Mouse (Mus musculus): ENCODE results near the gene Taf9b. TPM values are rescaled to one million over a fixed set of nuclear protein-coding genes. Genes with fewer than 3 reads are reported as not detected.
"Not testable (repeated sequence)": the region's sequence is repeated elsewhere in the genome, so short reads cannot be mapped to it uniquely, and the experiment has no call there.

Gene Taf9b
- 10 to 100 TPM; 24.1 to 29.2 (median 26.8) TPM for total RNA-seq (2022)

DNA sequence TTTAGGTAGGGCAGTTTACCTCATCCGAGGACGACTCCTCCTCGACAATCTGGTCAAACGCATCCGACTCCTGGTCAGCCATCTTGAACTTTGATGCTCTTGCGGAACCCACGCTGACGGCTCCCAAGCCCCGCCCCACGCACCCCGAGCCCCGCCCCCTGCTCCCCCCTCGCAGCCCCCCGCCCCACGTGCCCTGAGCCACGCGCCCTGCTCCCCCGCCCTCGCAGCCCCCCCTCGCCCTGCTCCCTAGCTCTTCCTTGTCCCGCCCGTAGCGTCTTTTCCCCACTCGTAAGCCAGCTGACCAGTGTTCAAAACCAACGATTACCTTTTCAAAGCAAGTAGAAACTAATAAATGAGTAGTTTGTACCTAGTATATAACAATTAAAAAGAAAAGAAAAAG lies at the start of gene Taf9b:
Taf9b (minus strand) TSS at position 101 of the 400 bp plus-strand sequence.
- DNase-seq (ENCODE audit: low spot score in 2 of 2): no peak

DNA sequence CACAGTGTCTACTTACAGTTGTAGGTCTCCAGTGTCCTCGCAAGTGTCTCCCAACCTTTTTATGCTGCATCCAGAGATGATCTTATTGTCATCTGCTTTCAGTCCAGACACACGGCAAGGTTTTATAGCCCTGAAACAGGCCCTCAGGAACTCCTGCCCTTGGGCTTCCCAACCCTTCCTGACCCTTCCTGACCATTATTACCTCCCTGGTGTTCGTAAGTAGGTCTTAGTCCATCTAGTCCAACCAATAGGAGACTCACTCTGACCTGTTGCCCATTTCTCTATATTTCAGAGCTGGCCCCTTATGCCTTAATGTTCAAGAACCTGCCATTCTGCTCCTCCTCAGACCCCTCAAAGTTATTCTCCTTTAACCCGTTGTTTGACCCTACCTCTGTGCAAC lies 34.3 kb upstream of the Taf9b start, which contains the start of gene Fnd3c2:
Fnd3c2 (minus strand) TSS at position 101 of the 400 bp plus-strand sequence.
- no peak for DNase-seq (ENCODE audit: low spot score in 2 of 2)

DNA sequence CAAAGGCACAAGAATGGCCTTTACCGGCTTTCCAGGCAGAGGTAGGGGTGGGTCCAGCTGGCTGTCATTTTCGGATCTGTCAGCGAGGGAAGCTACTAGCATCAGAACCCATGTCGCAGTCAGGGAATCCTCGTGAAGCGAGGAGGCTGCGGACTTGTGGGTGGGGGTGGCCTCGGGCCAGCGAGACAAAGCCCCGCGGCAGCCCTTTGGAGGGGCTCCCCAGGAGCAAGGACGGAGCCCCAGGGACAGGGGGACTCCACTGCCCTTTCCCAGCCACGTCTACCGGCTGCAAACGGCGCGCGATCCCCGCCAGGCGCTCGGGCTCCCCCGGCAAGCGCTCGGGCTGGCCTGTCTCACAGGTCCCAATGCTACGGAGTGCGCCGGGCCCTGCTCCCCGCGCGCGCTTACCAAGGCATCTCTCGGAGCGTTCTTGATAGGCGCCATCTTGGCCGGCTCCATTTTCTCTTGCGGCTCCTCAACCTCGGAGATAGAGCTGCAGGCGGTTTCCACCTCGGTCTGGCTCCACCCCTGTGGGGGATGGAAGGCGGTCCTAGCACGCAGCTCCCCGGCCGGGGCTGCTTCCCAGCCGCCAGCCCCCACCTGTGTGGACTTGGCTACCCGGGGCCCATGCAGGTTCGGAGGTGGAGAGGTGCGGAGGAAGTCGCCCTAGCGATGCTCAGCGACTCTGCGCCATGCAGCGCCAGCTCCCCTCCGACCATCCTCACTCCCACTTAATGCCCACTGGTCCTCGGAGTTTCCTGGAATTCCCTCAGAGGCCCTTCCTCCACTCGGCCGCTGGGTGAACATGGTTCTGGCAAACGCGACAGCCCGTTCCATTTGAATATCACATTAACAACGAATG lies 1.6 kb downstream of the Taf9b start:
- peak; percentile 56 to 70 for DNase-seq (ENCODE audit: low spot score in 2 of 2)

DNA sequence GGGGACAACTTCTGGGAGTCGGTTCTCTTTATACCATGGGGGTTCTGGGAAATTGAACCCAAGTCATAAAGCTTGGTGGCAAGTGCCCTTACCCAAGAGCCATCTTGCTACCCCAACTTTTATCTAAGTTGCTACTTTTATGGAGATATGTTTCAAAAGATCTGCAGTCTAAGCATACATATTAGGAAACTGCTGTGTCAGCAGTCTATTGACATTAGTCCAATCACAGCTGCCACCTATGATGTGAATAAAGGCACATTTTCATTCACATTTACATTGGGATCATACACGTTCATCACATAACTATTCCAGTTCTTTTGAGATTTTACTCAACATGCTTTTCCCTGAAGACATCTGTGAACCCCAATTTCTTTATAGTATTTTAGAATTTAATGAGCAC lies 11.9 kb downstream of the Taf9b start:
- no peak for DNase-seq (ENCODE audit: low spot score in 2 of 2)

DNA sequence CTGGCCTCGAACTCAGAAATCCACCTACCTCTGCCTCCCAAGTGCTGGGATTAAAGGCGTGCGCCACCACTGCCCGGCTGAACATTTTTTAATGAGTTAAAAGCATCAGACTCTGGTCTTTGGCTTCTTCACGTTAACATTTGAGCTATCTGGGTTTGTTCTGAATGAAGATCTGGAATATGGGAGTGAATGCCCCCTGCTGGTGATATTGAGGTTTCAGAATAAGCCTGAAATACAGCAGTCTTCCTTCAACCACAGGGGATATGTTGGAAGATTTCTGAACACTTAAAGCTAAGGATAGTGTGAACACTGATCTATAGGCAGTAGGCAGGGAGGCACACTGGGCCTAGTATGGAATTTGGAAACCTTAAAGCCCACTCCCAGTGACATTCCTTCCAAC lies 22.1 kb downstream of the Taf9b start:
- DNase-seq (ENCODE audit: low spot score in 2 of 2): no peak

DNA sequence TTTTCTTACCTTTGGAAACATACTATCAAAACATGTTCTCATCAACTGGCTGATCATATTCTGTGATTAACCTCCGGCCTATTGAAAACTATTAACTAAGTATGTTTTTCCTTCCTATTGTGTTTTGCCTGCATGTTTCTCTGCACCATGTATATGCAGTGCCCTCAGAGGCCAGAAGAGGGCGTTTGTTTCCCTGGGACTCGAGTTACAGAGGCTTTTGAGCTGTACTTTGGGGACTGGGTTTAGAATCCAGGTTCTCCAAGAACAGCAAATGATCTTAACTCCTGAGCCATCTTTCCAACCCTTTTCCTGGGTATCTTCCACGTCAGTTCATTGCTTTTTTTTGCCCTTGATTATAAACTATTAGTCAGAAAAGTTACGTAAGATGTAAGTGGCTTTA lies 23.6 kb downstream of the Taf9b start:
- no peak for DNase-seq (ENCODE audit: low spot score in 2 of 2)

DNA sequence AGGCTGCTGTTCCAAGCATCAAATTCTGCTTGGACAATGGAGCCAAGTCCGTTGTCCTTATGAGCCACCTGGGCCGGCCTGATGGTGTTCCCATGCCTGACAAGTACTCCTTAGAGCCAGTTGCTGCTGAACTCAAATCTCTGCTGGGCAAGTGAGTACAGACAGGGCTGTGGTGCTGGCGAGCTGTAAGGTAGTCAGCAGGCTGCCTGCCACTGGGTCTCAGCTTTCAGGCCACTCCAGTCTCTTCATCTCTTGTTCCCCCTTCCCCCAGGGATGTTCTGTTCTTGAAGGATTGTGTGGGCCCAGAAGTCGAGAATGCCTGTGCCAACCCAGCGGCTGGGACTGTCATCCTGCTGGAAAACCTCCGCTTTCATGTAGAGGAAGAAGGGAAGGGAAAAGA lies 26.6 kb downstream of the Taf9b start:
- DNase-seq (ENCODE audit: low spot score in 2 of 2): not testable (repeated sequence)

DNA sequence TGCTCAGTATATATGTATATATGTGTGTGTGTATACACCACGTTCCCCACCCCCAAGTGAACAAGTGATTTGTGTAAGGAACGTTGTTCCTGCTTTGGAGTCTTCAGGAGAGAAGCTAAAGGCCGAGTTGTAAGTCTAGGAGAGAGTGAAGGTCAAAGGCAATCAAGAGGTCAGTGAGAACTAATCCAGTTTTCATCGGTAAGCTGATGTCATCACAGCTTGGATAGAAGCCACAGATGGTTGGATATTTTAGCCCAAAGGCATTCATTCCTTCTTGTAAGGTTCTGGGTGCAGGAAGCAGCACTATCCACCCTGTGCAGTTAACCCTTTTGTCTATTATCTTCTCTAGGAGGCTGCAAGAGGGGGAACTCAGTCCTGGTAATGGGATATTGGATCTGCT lies 30.9 kb downstream of the Taf9b start:
- DNase-seq (ENCODE audit: low spot score in 2 of 2): no peak

DNA sequence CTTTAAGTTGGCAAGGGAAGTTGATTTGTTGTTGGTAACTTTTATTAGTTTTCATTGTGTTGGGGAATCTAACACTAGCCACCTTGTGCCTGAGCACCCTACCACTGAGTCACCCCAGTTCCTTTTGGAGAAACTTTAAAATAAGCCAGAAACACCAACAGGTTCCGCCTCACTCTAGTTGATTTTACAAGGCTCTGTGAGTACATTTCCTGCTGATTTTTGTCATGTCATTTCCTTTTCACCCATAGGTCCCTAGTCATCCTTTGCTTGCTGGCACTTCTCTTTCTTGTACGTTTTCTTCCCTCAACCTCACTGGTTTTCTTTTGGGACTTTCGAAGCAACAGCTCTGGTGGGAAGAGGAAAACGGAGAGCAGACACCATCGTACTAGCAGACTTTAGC lies 31.6 kb downstream of the Taf9b start:
- DNase-seq (ENCODE audit: low spot score in 2 of 2): no peak

DNA sequence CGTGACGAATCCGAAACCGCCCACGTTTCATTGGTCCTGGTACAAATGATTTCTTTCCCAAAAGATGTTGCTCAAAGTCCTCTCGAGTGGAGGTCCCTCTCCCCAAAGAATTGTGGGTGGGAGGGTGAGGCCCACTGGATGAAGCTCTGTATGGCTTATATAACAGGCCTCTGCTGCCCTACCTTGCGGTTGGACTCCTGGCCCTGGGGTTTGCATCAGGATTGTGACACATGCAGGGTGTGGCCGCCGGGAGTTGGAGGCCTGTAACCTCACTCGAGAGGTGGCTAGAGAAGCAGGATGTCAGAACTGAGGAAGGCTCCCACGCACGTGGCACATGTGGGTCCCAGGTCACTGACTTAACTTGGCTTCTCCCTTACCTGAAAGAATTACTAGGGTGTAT lies 33.2 kb downstream of the Taf9b start:
- no peak for DNase-seq (ENCODE audit: low spot score in 2 of 2)

DNA sequence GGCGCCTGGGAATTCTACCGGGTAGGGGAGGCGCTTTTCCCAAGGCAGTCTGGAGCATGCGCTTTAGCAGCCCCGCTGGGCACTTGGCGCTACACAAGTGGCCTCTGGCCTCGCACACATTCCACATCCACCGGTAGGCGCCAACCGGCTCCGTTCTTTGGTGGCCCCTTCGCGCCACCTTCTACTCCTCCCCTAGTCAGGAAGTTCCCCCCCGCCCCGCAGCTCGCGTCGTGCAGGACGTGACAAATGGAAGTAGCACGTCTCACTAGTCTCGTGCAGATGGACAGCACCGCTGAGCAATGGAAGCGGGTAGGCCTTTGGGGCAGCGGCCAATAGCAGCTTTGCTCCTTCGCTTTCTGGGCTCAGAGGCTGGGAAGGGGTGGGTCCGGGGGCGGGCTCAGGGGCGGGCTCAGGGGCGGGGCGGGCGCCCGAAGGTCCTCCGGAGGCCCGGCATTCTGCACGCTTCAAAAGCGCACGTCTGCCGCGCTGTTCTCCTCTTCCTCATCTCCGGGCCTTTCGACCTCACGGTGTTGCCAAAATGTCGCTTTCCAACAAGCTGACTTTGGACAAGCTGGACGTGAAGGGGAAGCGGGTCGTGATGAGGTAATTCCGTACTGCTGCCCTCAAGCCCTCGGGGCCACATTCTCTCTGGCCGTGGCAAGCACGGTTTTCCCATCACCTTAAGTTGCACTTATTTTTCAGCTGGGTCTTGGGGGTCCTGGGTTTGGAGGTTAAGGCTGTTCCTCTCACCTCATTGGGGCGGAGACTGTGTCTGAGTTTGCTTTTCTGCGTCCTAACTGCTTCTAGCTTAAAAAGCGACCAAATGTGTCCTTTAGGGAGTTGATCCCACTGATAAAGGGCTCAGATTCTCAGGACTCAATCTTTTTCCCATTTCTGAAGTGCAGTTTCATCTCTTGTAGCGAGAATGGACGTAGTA lies 34.0 kb downstream of the Taf9b start, which contains the start of gene Pgk1:
Pgk1 (plus strand) TSS at position 388 of the 937 bp plus-strand sequence.
- peak; percentile 91 to 92 for DNase-seq (ENCODE audit: low spot score in 2 of 2)

DNA sequence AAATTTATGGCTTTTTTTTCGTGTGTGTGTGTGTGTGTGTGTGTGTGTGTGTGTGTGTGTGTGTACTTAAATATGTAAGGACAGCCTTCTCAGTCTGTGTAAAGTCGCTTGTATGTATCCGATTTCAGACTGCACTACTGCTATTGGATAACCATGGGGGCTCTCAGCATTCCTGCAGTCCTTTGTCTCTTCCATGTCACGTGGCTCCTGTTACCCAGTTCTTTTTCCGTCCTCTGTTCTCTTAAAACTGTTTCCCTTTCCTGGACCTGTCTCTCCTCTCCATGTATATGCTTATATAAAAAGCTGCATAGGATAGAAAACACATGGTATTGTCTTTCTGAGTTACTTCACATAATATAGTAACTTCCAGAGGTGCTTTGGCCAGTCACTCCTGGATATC lies 35.3 kb downstream of the Taf9b start:
- DNase-seq (ENCODE audit: low spot score in 2 of 2): no peak

DNA sequence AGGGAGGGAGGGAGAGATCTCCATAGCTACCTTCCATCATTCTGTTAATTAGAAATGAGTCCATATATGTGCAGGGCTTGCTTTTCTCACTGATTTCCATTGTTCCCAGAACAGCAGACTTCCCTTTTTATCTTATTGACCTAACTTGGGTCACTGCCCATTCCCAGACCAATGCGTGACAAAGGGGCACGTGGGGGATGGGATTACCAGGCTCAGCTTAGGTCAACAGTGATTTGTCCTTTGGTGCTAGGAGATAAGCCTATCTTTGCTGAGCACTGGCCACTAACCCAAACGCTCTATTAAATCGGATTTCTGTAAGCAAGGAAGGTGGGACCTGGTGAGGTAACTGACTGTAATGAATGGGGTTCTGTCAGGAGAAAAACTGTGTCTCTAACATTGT lies 36.7 kb downstream of the Taf9b start:
- no peak for DNase-seq (ENCODE audit: low spot score in 2 of 2)

DNA sequence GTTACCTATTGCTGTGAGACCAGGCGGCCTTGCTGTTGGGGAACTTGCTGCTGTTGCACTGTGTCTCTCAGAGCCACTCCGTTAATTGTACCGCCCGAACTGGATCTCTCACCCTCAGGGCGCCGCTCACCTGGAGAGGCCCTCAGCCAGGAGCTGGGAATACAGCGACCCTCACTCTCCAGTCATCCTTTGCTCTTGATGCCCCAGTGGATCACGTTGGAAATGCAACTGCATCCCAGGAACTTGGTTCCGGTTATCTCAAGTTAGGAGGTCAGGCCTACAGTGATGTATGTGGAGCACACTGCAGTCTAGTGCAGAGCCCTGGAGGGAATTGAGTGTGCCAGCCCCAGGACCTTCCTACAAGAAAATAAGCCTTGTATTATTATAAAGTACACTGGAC lies 44.6 kb downstream of the Taf9b start:
- no peak for DNase-seq (ENCODE audit: low spot score in 2 of 2)

DNA sequence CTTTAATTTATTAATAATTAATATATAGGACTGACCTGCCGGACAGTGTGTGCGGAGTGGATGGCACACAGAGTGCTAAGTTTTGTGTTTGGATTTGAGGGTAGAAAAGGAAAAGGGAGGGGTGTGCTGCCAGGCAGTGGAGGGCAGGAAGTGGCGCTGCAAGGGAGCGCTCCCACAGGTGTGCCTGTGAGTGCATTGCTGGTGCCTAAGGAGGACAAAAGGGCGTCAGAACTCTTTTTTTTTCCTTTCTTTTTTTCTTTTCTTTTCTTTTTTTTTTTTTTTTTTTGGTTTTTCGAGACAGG lies 49.2 kb downstream of the Taf9b start:
- DNase-seq (ENCODE audit: low spot score in 2 of 2): no peak

DNA sequence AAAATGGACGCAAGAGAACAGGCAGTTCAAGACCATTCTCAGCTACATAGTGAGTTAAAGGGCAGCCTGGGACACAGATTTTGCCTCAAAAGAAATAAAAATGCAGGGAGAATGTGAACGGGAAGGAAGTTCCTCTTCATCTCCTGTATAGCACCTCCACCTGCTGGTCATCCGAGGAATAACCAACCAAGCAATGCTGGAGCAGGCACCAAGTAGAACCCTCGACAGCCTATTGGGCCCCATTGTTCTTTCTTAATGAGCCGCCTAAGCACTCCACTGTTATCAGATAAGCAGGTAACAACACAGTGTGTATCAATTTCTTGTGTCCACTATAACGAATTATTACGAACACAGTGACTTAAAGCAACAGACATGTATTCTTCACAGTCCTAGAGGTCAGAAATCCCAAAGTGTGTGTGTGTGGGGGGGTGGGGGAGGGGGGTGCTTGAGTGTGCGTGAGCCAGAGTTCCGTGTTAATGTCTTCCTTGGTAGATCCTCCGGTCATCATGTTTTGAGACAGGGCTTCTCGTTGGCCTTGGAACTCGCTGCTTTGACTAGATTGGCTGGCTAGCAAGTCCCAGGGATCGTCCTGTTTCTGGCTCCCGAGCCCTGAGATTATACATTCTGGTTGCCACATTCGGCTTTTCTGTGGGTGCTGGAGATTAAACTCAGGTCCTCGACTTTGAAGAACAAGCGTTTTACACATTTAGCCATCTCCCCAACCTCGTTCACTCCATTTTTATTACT lies 49.7 kb downstream of the Taf9b start:
- DNase-seq (ENCODE audit: low spot score in 2 of 2): peak; percentile 36 to 72

DNA sequence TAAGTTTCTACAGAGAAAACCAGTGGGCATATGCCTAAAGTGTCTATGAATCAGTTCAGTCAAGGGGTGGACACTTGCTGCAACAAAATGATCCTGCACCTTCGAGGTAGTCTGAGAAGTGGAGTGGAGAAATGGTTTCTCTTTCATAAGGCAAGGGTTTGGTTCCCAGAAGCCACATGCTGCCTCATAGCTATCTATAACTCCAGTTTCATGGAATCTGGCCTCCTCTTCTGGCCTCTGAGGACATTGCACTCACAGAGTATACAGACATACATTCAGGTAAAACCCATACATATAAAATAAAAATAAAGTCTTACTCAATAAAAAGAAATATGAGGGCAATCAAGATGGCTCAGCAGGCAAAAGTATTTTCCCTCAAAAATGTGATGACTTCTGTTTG lies 55.9 kb downstream of the Taf9b start:
- no peak for DNase-seq (ENCODE audit: low spot score in 2 of 2)

DNA sequence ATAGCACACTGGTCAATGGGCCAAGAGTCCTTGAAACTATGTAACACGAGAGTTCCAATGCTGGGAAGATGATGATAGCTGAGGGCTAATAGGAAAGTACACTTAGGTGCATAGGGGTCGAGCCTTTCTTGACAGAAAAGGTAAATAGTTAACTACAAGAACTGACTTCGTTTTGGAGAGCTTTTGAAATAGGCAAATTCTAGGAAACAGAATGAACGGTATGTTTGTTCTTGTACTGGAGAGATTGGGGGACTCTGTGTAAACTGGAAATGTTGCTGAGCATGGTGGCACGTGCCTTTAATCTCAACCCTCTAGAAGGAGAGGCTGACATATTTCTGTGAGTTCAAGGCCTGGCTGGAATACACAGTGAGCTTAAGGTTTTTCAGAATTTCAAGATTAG lies 56.4 kb downstream of the Taf9b start:
- no peak for DNase-seq (ENCODE audit: low spot score in 2 of 2)

DNA sequence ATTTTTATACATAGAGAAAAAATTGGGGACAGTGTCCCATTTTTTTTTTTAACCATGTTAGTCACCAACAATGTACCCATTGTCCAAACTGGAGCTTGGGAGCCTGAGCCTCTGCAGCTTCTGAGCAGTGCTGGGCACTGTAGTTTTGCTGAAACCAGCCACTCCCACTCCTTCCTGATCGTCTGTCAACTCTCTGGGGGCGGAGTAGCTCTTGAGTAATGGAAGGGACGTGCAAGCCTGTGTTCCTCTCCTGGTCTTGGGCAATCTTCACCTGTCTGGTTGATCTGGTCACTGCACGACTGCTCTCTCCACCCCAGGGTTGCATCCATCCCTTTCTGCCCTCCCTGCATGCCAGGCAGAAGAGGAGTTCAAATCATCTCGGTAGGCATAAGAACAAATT lies 57.0 kb downstream of the Taf9b start:
- no peak for DNase-seq (ENCODE audit: low spot score in 2 of 2)

Measured in layer of hippocampus, adult 8-10 months (tissue).